25 mouse cellular contexts compared by ENCODE assay signal in the genomic region with DNA sequence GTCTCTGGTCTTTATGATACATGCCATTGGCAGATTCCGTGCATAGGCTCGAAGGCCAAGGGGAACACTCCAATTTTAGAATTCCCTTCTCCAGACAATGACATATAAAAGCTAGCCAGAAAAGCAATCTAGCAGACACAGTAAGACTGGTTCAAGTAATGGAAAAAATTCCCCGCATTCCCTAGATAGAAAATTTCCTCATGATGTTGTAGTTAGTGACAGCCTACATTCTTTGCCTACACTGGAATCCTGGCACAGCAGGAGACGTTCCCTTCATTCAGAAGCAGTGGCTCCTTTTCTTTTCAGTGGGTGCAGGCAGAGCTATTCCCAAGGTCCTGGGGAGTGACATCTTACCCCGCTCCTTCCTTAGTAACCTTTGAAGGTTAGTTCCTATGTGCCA. TPM values are rescaled to one million over a fixed set of nuclear protein-coding genes. Genes with fewer than 3 reads are reported as not detected.
DNase-seq lines count a peak whose midpoint lies in the region; ATAC-seq and TF ChIP-seq lines count a peak whose summit lies in the region.
"Had no signal": no experiment of that assay in that cellular context is flagged by ENCODE, and none has a peak within 500 bp of the region (broad histone marks: within the 10 kb centered on the region; RNA-seq: fewer than 3 reads in every experiment).

No protein-coding gene starts in this region.

- ATAC-seq in heart, embryonic 15.5 days (replicated peaks; ENCODE audit: insufficient number of reproducible peaks, insufficient read depth, low FRiP score, low read depth) = no peak
- ATAC-seq in midbrain, embryonic 11.5 days (ENCODE audit: low FRiP score) = no peak
- ATAC-seq in midbrain, postnatal 0 days (ENCODE audit: low FRiP score) = no peak
- no peak for ATAC-seq in neural tube, embryonic 15.5 days (ENCODE audit: low FRiP score)
- ATAC-seq: CD4-positive, CD25-positive, alpha-beta regulatory T cell, adult 4 months; forebrain, embryonic 15.5 days; hindbrain, postnatal 0 days; intestine, embryonic 15.5 days; midbrain, embryonic 15.5 days had no signal

- intact Hi-C loops in heart, adult 2 months (cut with DNase I) = no loop called here

- H3K27me3 ChIP-seq in heart, embryonic 10.5 days (ENCODE audit: insufficient read depth, poor library complexity, severe bottlenecking) = no peaks in the 10 kb centered on the region
- no peaks in the 10 kb centered on the region for H3K27me3 ChIP-seq in heart, embryonic 15.5 days
- H3K27me3 ChIP-seq in heart, adult 2 months (ENCODE audit: control insufficient read depth, insufficient read depth, low read length) = no peaks in the 10 kb centered on the region
- no peaks in the 10 kb centered on the region for H3K27me3 ChIP-seq in midbrain, embryonic 11.5 days (ENCODE audit: control insufficient read depth, insufficient read depth, low read length)
- H3K27me3 ChIP-seq in midbrain, postnatal 0 days (ENCODE audit: insufficient read depth, low read length) = no peaks in the 10 kb centered on the region
- H3K27me3 ChIP-seq in neural tube, embryonic 15.5 days (replicated peaks) = no peaks in the 10 kb centered on the region
- H3K27me3 ChIP-seq: forebrain, embryonic 15.5 days; hindbrain, embryonic 12.5 days; intestine, embryonic 15.5 days; limb, embryonic 13.5 days; lung, embryonic 15.5 days; midbrain, embryonic 15.5 days had no signal

- no peaks in the 10 kb centered on the region for H3K9me3 ChIP-seq in heart, embryonic 10.5 days
- H3K9me3 ChIP-seq in heart, embryonic 15.5 days (replicated peaks) = no peaks in the 10 kb centered on the region
- H3K9me3 ChIP-seq in midbrain, embryonic 11.5 days (ENCODE audit: control insufficient read depth, low read length) = no peaks in the 10 kb centered on the region
- H3K9me3 ChIP-seq in midbrain, postnatal 0 days (ENCODE audit: low read length) = no peaks in the 10 kb centered on the region
- H3K9me3 ChIP-seq in neural tube, embryonic 15.5 days (replicated peaks) = no peaks in the 10 kb centered on the region
- H3K9me3 ChIP-seq: forebrain, embryonic 10.5 days; forebrain, embryonic 15.5 days; hindbrain, embryonic 12.5 days; intestine, embryonic 15.5 days; limb, embryonic 13.5 days; lung, embryonic 15.5 days; midbrain, embryonic 15.5 days had no signal

- no peaks in the 10 kb centered on the region for H3K79me2 ChIP-seq in heart, adult 2 months (replicated peaks; ENCODE audit: control insufficient read depth, insufficient read depth, low read length)

- H3K4me1 ChIP-seq in heart, embryonic 10.5 days = peaks cover 10% of the 10 kb centered on the region; the same call in 1 of the 2 replicates
- H3K4me1 ChIP-seq in heart, embryonic 15.5 days (replicated peaks) = peaks cover 13% of the 10 kb centered on the region
- H3K4me1 ChIP-seq in heart, adult 2 months (ENCODE audit: control insufficient read depth, insufficient read depth, low read length) = no peaks in the 10 kb centered on the region; the same call in 1 of the 2 replicates
- no peaks in the 10 kb centered on the region for H3K4me1 ChIP-seq in midbrain, embryonic 11.5 days (ENCODE audit: control insufficient read depth, insufficient read depth, low read length)
- H3K4me1 ChIP-seq in midbrain, postnatal 0 days (ENCODE audit: insufficient read depth, low read length) = no peaks in the 10 kb centered on the region
- no peaks in the 10 kb centered on the region for H3K4me1 ChIP-seq in neural tube, embryonic 15.5 days
- H3K4me1 ChIP-seq: forebrain, embryonic 10.5 days; forebrain, embryonic 15.5 days; hindbrain, embryonic 12.5 days; intestine, embryonic 15.5 days; limb, embryonic 13.5 days; lung, embryonic 15.5 days; midbrain, embryonic 15.5 days had no signal

- H3K27ac ChIP-seq in heart, embryonic 10.5 days = peak overlapping the region; percentile 17; the same call in 1 of the 2 replicates
- H3K27ac ChIP-seq in heart, embryonic 15.5 days = peak overlapping the region; percentile 55
- no peak overlapping the region for H3K27ac ChIP-seq in heart, adult 2 months
- H3K27ac ChIP-seq in midbrain, embryonic 11.5 days (ENCODE audit: low read depth, low read length) = no peak overlapping the region
- H3K27ac ChIP-seq in midbrain, postnatal 0 days (ENCODE audit: low read depth, low read length) = no peak overlapping the region
- no peak overlapping the region for H3K27ac ChIP-seq in neural tube, embryonic 15.5 days (replicated peaks)
- H3K27ac ChIP-seq: forebrain, embryonic 10.5 days; forebrain, embryonic 15.5 days; hindbrain, embryonic 12.5 days; hindbrain, postnatal 0 days; intestine, embryonic 15.5 days; limb, embryonic 13.5 days; lung, embryonic 15.5 days; midbrain, embryonic 15.5 days had no signal

- DNase-seq in heart, embryonic 10.5 days (ENCODE audit: low spot score) = no peak
- no peak for DNase-seq in heart, adult 9 months (ENCODE audit: low spot score in 2 of 2)
- DNase-seq in heart, adult 2 months = no peak
- DNase-seq in midbrain, embryonic 11.5 days (ENCODE audit: low spot score, missing footprints) = peak; percentile 68
- no peak for DNase-seq in midbrain, postnatal 0 days (ENCODE audit: low spot score)
- DNase-seq: adrenal gland, adult 8-10 months; cerebellum, adult 8-10 months; cerebellum, postnatal 25 days; kidney, adult 2 months; kidney, postnatal 36 days; right cerebral cortex, adult 18-20 months; spleen, adult 18-20 months; thymus, postnatal 14 days had no signal

- no peak for TF ChIP-seq POLR2A in heart, adult 2 months (IDR thresholded peaks at IDR 0.05; ENCODE audit: insufficient read depth, low read depth, low read length)

- H3K4me3 ChIP-seq in heart, embryonic 10.5 days = no peak overlapping the region
- H3K4me3 ChIP-seq in heart, embryonic 15.5 days = no peak overlapping the region
- H3K4me3 ChIP-seq in heart, adult 2 months = no peak overlapping the region
- no peak overlapping the region for H3K4me3 ChIP-seq in midbrain, embryonic 11.5 days (ENCODE audit: low read depth, low read length)
- no peak overlapping the region for H3K4me3 ChIP-seq in midbrain, postnatal 0 days (ENCODE audit: low read depth, low read length)
- no peak overlapping the region for H3K4me3 ChIP-seq in neural tube, embryonic 15.5 days (replicated peaks)
- H3K4me3 ChIP-seq: forebrain, embryonic 10.5 days; forebrain, embryonic 15.5 days; hindbrain, embryonic 12.5 days; intestine, embryonic 15.5 days; limb, embryonic 13.5 days; lung, embryonic 15.5 days; midbrain, embryonic 15.5 days had no signal

- no peak overlapping the region for H3K4me2 ChIP-seq in heart, embryonic 15.5 days
- H3K4me2 ChIP-seq in midbrain, embryonic 11.5 days = no peak overlapping the region
- H3K4me2 ChIP-seq in midbrain, postnatal 0 days (ENCODE audit: low read depth, low read length, poor library complexity, severe bottlenecking) = no peak overlapping the region
- no peak overlapping the region for H3K4me2 ChIP-seq in neural tube, embryonic 15.5 days
- H3K4me2 ChIP-seq: forebrain, embryonic 15.5 days; hindbrain, embryonic 12.5 days; intestine, embryonic 15.5 days; limb, embryonic 13.5 days; liver, embryonic 11.5 days; lung, embryonic 15.5 days; midbrain, embryonic 15.5 days had no signal

- no peak for TF ChIP-seq EP300 in heart, adult 2 months (IDR thresholded peaks at IDR 0.05; ENCODE audit: insufficient read depth, low read depth, low read length)

- no peak overlapping the region for H3K9ac ChIP-seq in heart, embryonic 15.5 days
- no peak overlapping the region for H3K9ac ChIP-seq in heart, adult 2 months (ENCODE audit: low read depth, low read length)
- H3K9ac ChIP-seq in midbrain, embryonic 11.5 days (ENCODE audit: low read length) = no peak overlapping the region
- no peak overlapping the region for H3K9ac ChIP-seq in midbrain, postnatal 0 days (replicated peaks; ENCODE audit: low read length, poor library complexity, severe bottlenecking)
- H3K9ac ChIP-seq in neural tube, embryonic 15.5 days (replicated peaks) = no peak overlapping the region
- H3K9ac ChIP-seq: forebrain, embryonic 15.5 days; hindbrain, embryonic 12.5 days; intestine, embryonic 15.5 days; limb, embryonic 13.5 days; lung, embryonic 15.5 days; midbrain, embryonic 15.5 days had no signal

- peaks cover 18% of the 10 kb centered on the region for H3K36me3 ChIP-seq in heart, embryonic 10.5 days
- peaks cover 13% of the 10 kb centered on the region for H3K36me3 ChIP-seq in heart, embryonic 15.5 days
- no peaks in the 10 kb centered on the region; the same call in 1 of the 2 replicates for H3K36me3 ChIP-seq in heart, adult 2 months (ENCODE audit: control insufficient read depth, insufficient read depth, low read length)
- peaks cover 4% of the 10 kb centered on the region; the same call in 1 of the 2 replicates for H3K36me3 ChIP-seq in midbrain, embryonic 11.5 days (ENCODE audit: control insufficient read depth, insufficient read depth, low read length)
- H3K36me3 ChIP-seq in midbrain, postnatal 0 days (ENCODE audit: insufficient read depth, low read length) = no peaks in the 10 kb centered on the region
- H3K36me3 ChIP-seq in neural tube, embryonic 15.5 days = peaks cover 4% of the 10 kb centered on the region; the same call in 1 of the 2 replicates
- H3K36me3 ChIP-seq: midbrain, embryonic 15.5 days had no signal

- no peak for TF ChIP-seq CTCF in heart, adult 2 months (IDR thresholded peaks at IDR 0.05)
- no peak for TF ChIP-seq CTCF in midbrain, postnatal 0 days (IDR thresholded peaks at IDR 0.05)

- 41% methylated on average over 5 of the region's 5 CpGs for WGBS in heart, embryonic 10.5 days
- WGBS in heart, embryonic 15.5 days = 30% methylated on average over 5 of the region's 5 CpGs
- WGBS in heart, adult 2 months = 50% methylated on average over 5 of the region's 5 CpGs
- WGBS in midbrain, embryonic 11.5 days = 80% methylated on average over 5 of the region's 5 CpGs
- WGBS in midbrain, postnatal 0 days = 76% methylated on average over 5 of the region's 5 CpGs
- 82% methylated on average over 5 of the region's 5 CpGs for WGBS in neural tube, embryonic 15.5 days

RNA-seq across cellular contexts. Expression of a gene that starts 41.9 kb away (rescaled TPM):
- 29.5 and 39.5 TPM in 2 replicates for polyA plus RNA-seq in heart, embryonic 10.5 days (2016; fragmentation: Nextera tagmentation; extraction: Ambion mirVana)
- 33.2 and 33.8 TPM in 2 replicates for polyA plus RNA-seq in heart, embryonic 15.5 days (2015; fragmentation: Nextera tagmentation; extraction: Ambion mirVana)
- 10 to 100 TPM; 15.8 to 18.9 TPM for total RNA-seq in heart, adult 2 months (2021)
- polyA plus RNA-seq in heart, adult 2 months (2012; rRNA removed) = 7.7 and 18.7 TPM in 2 replicates
- 25.2 and 26.6 TPM in 2 replicates for polyA plus RNA-seq in midbrain, embryonic 11.5 days (2014; fragmentation: Nextera tagmentation; extraction: Ambion mirVana)
- total RNA-seq in midbrain, postnatal 0 days (2014; rRNA removed) = 13.4 and 15.2 TPM in 2 replicates
- polyA plus RNA-seq in midbrain, postnatal 0 days (2015; fragmentation: Nextera tagmentation; extraction: Ambion mirVana) = 5.3 and 6.3 TPM in 2 replicates
- polyA plus RNA-seq in neural tube, embryonic 15.5 days (2015; fragmentation: Nextera tagmentation; extraction: Ambion mirVana) = 13.5 and 16.2 TPM in 2 replicates

Comparison
In these comparisons a context has a peak if more than half of its experiments do, and no peak if none do; other contexts are left out.
1. H3K27ac ChIP-seq: peak in heart, embryonic 10.5 days (single experiment) and heart, embryonic 15.5 days (single experiment); none in heart, adult 2 months (single experiment), midbrain, embryonic 11.5 days (single experiment), midbrain, postnatal 0 days (single experiment) and neural tube, embryonic 15.5 days (single experiment).